Mouse (Mus musculus): ENCODE measurements around the gene Lrba. TPM values are rescaled to one million over a fixed set of nuclear protein-coding genes. Genes with fewer than 3 reads are reported as not detected.

Lrba gene
- polyA plus RNA-seq, 1 experiment from 2014 or later = 2.2 TPM

DNA sequence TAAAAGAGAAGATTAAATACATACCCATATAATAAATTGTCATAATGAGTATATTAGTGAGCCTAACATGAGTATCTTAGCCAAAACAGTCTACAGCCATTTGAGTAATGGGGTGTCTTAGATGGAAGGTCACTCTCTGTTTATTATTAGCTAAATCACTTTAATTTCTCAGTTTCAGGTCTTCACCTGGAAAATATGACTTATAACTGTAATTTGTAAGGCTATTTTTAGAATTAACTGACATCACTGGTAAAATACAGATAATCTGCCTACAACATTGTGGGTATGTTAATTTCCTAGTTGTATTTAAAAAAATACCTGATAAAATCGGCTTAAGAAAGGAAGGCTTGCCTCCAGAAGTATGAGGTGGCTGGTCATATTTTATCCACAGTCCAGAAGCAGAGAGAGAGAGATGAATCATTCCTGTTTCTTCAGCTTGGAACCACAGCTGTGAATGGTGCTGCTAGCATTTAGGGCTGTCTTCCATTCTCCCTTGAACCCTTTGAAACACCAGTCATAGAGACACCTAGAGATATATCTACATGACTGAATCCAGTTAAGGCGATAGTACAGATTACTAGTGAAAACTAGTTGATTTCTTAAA lies 294.1 kb downstream of the Lrba start:
- no peaks in the 10 kb centered on the region for H3K4me1 ChIP-seq (replicated peaks)
- H3K27ac ChIP-seq = no peak overlapping the region
- H3K9ac ChIP-seq = no peak overlapping the region
- H3K4me3 ChIP-seq (replicated peaks) = no peak overlapping the region
- no peaks in the 10 kb centered on the region for H3K9me3 ChIP-seq (replicated peaks)
- no peak overlapping the region for H3K4me2 ChIP-seq
- no peak for ATAC-seq (ENCODE audit: low read depth)
- DNase-seq = no peak
- WGBS (ENCODE audit: insufficient replicate concordance) = 62% methylated on average over 2 of the region's 2 CpGs
- H3K27me3 ChIP-seq = no peaks in the 10 kb centered on the region
- H3K36me3 ChIP-seq = no peaks in the 10 kb centered on the region

DNA sequence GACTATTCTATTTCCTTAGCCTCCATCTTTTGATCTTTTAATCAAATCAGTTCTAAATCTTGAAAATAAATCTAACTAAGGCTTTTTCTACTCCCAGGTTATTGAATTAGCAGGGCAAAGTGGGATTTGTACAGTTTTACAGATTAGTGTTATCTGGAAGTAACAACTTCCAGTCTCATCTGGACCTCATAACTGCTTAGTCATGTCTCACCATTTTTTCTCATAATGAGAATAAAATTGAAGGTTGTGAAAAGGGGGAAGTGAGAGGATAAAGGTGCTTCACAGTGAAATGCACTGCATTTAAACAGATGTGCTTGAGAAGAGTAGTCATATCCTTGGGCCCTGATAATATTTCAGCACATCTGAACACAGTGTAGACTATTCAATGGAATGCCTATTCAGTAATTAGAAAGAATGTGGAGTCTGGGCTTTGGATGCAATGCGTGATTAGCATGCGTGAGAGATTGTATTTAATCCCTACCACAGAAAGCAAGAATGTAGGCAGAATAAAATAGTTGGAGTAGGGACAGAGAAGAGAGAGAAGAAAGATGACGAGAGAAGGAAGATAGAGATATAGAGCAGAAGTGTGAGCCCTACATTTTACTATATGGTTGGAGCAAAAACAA lies 298.5 kb downstream of the Lrba start:
- H3K27me3 ChIP-seq = no peaks in the 10 kb centered on the region
- H3K36me3 ChIP-seq = no peaks in the 10 kb centered on the region
- H3K9ac ChIP-seq = no peak overlapping the region
- no peak overlapping the region for H3K27ac ChIP-seq
- ATAC-seq (ENCODE audit: low read depth) (no peak), DNase-seq (no peak)
- H3K4me2 ChIP-seq = no peak overlapping the region
- H3K9me3 ChIP-seq (replicated peaks) = no peaks in the 10 kb centered on the region
- no peaks in the 10 kb centered on the region for H3K4me1 ChIP-seq (replicated peaks)
- 74% methylated on average over 3 of the region's 3 CpGs for WGBS (ENCODE audit: insufficient replicate concordance)
- no peak overlapping the region for H3K4me3 ChIP-seq (replicated peaks)

DNA sequence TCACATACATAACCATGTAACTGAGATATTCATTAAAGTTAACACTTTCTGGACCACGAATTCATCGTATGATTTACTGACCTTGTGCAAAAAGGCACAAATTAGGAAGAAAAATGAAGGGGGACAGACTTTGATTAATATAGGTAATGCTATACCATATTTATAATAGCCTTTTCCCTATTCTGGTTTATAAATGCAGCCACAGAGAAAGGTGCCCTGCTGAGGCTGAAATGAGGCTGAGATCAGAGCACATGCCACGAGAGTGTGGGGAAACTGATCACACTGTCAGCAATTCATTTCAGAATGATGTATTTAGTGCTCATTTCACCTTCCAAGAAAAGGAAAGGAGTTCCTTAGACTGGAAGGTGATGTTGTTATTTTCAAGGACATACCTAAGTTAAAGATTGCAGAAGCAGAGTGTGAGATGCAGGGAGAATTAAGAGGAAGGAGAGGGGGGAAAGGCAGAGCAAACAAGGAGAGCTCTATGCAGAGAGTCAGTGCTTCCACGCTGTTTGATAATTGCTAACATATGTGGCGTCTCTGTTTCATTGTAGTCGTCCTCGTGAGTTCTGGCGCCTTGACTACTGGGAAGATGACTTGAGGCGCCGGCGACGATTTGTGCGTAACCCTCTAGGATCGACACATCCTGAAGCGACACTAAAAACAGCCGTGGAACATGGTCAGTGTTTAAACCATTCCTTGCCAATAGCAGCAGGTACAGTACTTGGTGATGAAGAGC lies 307.2 kb downstream of the Lrba start:
- no peak overlapping the region for H3K27ac ChIP-seq
- no peak overlapping the region for H3K4me2 ChIP-seq
- DNase-seq (no peak), ATAC-seq (ENCODE audit: low read depth) (no peak)
- H3K9ac ChIP-seq = no peak overlapping the region
- H3K9me3 ChIP-seq (replicated peaks) = no peaks in the 10 kb centered on the region
- H3K36me3 ChIP-seq = no peaks in the 10 kb centered on the region
- H3K4me1 ChIP-seq (replicated peaks) = no peaks in the 10 kb centered on the region
- H3K4me3 ChIP-seq (replicated peaks) = no peak overlapping the region
- H3K27me3 ChIP-seq = no peaks in the 10 kb centered on the region
- WGBS (ENCODE audit: insufficient replicate concordance) = 81% methylated on average over 16 of the region's 16 CpGs

DNA sequence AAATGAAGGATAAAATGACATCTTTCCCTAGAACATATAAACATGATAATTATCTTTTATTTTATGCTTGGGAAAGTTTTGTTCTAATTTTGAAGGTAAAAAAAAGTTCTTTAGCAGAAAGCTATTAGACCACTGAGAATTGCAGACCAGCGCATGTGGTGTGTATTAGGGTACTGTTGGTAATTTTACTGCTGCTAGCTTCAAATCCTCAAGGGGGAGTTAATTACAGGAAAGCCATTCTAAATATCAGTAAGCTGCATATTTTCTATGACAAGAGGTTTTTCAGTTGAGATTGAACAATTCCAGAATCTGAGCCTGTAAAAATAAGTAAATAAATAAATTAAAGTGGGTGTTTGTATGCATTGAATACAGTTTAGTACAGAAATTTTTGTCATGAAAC lies 312.3 kb downstream of the Lrba start:
- Histone ChIP-seq H3K36me3 (no peaks in the 10 kb centered on the region), H3K4me1 (replicated peaks) (no peaks in the 10 kb centered on the region; the same call in 1 of the 2 replicates), H3K4me2 (no peak overlapping the region), H3K9ac (no peak overlapping the region), H3K27me3 (no peaks in the 10 kb centered on the region), H3K4me3 (replicated peaks) (no peak overlapping the region), H3K27ac (no peak overlapping the region), H3K9me3 (replicated peaks) (no peaks in the 10 kb centered on the region)
- DNase-seq (no peak), ATAC-seq (ENCODE audit: low read depth) (no peak)
- WGBS (ENCODE audit: insufficient replicate concordance) = 84% methylated on average over 1 of the region's 1 CpGs

DNA sequence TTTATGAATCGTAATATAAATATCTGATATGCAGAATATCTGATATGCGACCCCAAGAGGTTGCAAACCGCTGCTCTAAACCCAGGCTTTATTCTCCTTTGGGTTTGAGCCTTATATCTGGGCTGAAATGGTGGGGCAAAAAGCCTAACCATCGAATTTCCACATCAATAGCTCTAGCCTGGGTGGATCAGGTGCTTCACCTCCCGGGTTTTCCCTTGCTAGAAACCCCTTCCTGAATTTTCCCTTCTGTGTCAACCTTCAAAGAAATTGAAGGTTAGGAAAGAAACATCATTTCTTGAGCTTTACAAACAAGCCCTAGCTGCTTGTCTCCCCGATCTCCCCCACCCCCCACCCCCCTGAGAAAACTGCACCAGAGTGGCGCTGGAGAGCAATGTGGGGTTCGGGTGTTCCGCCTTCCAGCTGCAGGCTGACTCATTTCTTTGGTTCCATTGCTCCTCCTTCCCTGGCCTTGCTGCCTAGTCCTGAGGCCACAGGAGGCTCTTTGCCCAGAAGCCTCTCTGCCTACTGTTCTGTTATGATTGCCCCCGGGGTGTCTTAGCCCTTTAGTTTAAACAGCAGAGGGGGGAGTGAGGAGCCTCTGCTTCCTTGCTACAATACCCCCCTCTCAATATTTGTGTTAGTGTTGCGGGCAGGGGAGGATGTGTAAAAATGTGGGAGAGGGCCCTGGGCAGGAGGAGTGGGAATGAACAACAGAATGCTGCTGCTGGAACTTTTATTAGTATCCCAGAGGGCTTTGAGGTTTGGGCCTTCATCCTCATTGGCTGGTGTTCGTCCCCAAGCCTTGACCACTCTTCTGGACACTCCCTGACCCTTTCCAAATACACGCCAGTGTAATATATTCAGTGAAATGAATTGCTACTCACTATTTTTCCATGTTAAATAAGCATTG lies 314.4 kb downstream of the Lrba start:
- Histone ChIP-seq H3K27me3 (no peaks in the 10 kb centered on the region), H3K27ac (0 out of 2 replicates have a peak overlapping the region, but pooled peaks have one; percentile 29), H3K9ac (no peak overlapping the region), H3K36me3 (no peaks in the 10 kb centered on the region), H3K4me3 (replicated peaks) (no peak overlapping the region), H3K9me3 (replicated peaks) (no peaks in the 10 kb centered on the region), H3K4me1 (replicated peaks) (no peaks in the 10 kb centered on the region; the same call in 1 of the 2 replicates), H3K4me2 (0 out of 2 replicates have a peak overlapping the region, but pooled peaks have one; percentile 33)
- peak; percentile 20; the same call in 1 of the 2 replicates for ATAC-seq (ENCODE audit: low read depth)
- DNase-seq = no peak
- WGBS (ENCODE audit: insufficient replicate concordance) = 38% methylated on average over 13 of the region's 13 CpGs

DNA sequence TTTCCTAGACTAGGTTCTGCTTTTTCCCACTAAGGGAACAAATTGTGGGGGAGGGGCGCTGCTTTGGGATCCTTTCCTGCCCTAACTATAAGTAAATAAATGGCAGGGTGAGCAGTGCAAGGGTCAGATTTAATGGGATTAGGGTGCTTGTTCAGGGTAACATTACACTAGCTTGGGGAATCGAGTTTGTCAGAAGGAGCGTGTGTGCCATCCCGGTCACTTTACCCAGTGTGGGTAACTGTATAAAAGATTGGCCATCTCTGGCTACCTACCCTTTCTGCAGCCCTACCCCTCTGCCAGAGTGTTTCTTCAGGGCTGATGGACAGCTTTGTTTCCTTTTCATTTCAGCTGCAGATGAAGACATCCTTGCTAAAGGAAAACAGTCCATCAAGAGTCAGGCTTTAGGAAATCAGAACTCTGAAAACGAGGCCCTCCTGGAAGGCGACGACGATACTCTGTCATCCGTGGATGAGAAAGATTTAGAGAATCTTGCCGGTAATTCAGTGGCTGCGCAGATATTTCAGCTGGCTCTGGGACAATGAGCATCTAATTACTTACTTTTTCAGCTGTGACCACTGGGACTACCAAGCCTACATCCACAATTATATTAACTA lies 315.2 kb downstream of the Lrba start:
- Histone ChIP-seq H3K27ac (no peak overlapping the region), H3K4me3 (replicated peaks) (no peak overlapping the region), H3K4me1 (replicated peaks) (no peaks in the 10 kb centered on the region; the same call in 1 of the 2 replicates), H3K36me3 (no peaks in the 10 kb centered on the region), H3K9me3 (replicated peaks) (no peaks in the 10 kb centered on the region), H3K27me3 (peaks cover under 1% of the 10 kb centered on the region; the same call in 1 of the 2 replicates), H3K9ac (no peak overlapping the region), H3K4me2 (peak overlapping the region; percentile 33)
- no peak for DNase-seq
- peak; percentile 62 for ATAC-seq (ENCODE audit: low read depth)
- 73% methylated on average over 11 of the region's 11 CpGs for WGBS (ENCODE audit: insufficient replicate concordance)

DNA sequence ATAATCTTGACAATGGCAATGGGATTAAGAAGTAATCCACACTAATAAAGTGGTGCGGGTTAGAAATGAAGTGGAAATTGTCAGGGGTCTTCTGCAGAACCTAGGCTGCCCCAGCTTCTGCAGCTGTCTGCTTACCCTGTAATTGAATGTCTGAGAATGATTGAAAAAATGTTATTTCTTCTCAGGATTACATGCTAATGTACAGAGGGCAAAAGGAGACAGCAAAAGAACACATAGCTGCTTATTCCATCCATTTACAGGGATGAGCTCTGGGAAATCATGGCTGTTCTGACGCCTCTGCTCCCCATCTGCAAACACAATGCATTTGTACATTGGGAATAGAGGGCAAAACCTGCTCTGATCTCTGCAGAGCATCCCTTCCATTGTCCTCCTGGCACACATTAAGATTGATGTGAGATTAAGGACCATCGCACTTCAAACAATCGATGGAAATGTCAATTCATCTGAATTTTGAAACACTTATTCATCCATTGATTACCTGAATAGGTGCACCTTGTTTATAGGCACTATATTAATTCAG lies 316.7 kb downstream of the Lrba start:
- Histone ChIP-seq H3K27me3 (peaks cover 7% of the 10 kb centered on the region), H3K4me2 (no peak overlapping the region), H3K9me3 (replicated peaks) (no peaks in the 10 kb centered on the region), H3K4me3 (replicated peaks) (no peak overlapping the region), H3K27ac (no peak overlapping the region), H3K9ac (no peak overlapping the region), H3K4me1 (replicated peaks) (no peaks in the 10 kb centered on the region; the same call in 1 of the 2 replicates), H3K36me3 (no peaks in the 10 kb centered on the region)
- 67% methylated on average over 4 of the region's 4 CpGs for WGBS (ENCODE audit: insufficient replicate concordance)
- ATAC-seq (ENCODE audit: low read depth) (no peak), DNase-seq (no peak)

DNA sequence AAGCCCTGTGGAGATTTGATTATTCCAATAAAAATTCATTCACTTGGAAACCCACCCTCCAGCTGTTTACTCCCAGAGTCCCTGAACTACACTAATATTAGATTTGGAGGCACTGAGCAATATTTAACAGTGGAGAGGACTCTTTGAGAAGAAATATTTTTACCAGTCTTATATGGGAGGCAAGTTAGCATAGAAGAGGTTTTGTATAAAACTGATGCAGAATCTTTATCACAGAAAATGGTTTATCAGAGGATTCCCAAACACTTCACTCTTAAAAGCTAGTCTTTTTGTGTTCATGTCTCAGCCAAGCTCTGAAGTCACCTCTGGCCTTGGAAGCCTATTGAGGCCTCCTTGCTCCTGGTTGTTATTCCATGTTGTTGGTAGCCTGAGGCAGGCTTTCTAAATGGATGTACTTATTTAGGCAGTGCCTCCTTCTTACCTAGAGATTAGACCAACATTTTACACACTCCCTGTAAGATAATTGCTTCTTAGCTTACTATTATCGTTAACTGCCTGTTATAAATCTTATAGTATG lies 317.4 kb downstream of the Lrba start:
- 70% methylated on average over 1 of the region's 1 CpGs for WGBS (ENCODE audit: insufficient replicate concordance)
- no peak for ATAC-seq (ENCODE audit: low read depth)
- Histone ChIP-seq H3K9ac (no peak overlapping the region), H3K27me3 (peaks cover 15% of the 10 kb centered on the region), H3K4me1 (replicated peaks) (peaks cover 6% of the 10 kb centered on the region), H3K9me3 (replicated peaks) (no peaks in the 10 kb centered on the region), H3K4me2 (no peak overlapping the region), H3K4me3 (replicated peaks) (no peak overlapping the region), H3K36me3 (no peaks in the 10 kb centered on the region), H3K27ac (no peak overlapping the region)
- DNase-seq = no peak

DNA sequence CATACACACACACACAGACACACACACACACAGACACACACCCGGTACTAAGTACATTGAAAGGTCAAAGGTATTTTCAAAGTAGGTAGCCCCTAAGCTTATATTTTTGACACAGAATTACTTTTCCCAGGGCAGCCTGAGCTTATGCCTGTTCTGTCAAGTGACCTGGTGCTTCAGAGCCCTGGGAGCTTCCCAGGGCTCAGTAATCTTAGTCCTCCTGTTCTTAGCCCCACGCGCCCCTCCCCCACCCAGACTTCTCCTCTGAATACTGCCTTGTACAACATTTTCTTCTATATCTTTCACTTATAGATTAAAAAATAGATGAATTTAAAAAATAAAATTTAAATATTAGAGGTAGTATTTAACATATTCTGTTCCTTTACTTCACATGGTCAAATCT lies 320.3 kb downstream of the Lrba start:
- no peak overlapping the region for H3K9ac ChIP-seq
- H3K4me3 ChIP-seq (replicated peaks) = no peak overlapping the region
- peaks cover 22% of the 10 kb centered on the region for H3K4me1 ChIP-seq (replicated peaks)
- no peaks in the 10 kb centered on the region for H3K36me3 ChIP-seq
- no peak overlapping the region for H3K4me2 ChIP-seq
- H3K27ac ChIP-seq = no peak overlapping the region
- H3K27me3 ChIP-seq = peaks cover 41% of the 10 kb centered on the region
- no peak for DNase-seq
- whole genome bisulfite sequencing (ENCODE audit: insufficient replicate concordance) = 53% methylated on average over 3 of the region's 3 CpGs
- H3K9me3 ChIP-seq (replicated peaks) = no peaks in the 10 kb centered on the region
- no peak for ATAC-seq (ENCODE audit: low read depth)

DNA sequence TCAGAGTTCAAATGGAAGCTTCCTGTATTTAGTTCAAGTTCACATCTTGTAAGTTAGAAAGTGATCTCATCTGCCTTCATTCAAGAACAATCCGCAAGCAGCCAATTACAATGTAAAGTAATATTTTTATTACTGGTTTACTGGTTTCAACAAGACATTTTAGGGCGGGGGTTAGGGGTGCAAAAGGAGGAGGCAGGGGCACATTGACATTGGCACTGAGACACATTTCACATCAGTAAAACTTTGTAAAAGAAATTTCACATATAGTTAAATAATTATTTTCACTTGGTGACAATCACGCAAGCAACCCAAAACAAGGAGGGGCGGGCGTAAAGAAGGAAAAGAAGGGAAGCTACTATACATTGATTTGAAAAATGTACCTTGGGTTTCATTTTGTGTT lies 321.5 kb downstream of the Lrba start:
- Histone ChIP-seq H3K27ac (no peak overlapping the region), H3K36me3 (no peaks in the 10 kb centered on the region), H3K9me3 (replicated peaks) (no peaks in the 10 kb centered on the region), H3K27me3 (peaks cover 52% of the 10 kb centered on the region), H3K4me1 (replicated peaks) (peaks cover 28% of the 10 kb centered on the region), H3K4me2 (peak overlapping the region; percentile 67), H3K4me3 (replicated peaks) (peak overlapping the region; percentile 54), H3K9ac (no peak overlapping the region)
- 24% methylated on average over 5 of the region's 5 CpGs for WGBS (ENCODE audit: insufficient replicate concordance)
- DNase-seq (no peak), ATAC-seq (ENCODE audit: low read depth) (no peak)

Data from liver, embryonic 13.5 days (tissue).